ENCODE assay signal across 30 mouse cellular contexts in genomic region chr10:14131307-14131706, GRCm38 (mm10).
DNase-seq lines count a peak whose midpoint lies in the region; TF ChIP-seq lines count a peak whose summit lies in the region.
"Had no signal": no experiment of that assay in that cellular context is flagged by ENCODE, and none has a peak within 500 bp of the region (broad histone marks: within the 10 kb centered on the region; RNA-seq: fewer than 3 reads in every experiment).

No protein-coding gene starts in this region.

- no peaks in the 10 kb centered on the region for H3K9me3 ChIP-seq in midbrain, embryonic 10.5 days (replicated peaks)
- H3K9me3 ChIP-seq: embryonic facial prominence, embryonic 10.5 days; embryonic facial prominence, embryonic 15.5 days; forebrain, embryonic 12.5 days; heart, embryonic 13.5 days; hindbrain, embryonic 13.5 days; limb, embryonic 12.5 days; liver, embryonic 15.5 days; midbrain, embryonic 15.5 days; neural tube, embryonic 15.5 days had no signal

- TF ChIP-seq CTCF in gastrocnemius, adult 2 months (IDR thresholded peaks at IDR 0.05) = no peak
- no peak for TF ChIP-seq CTCF in layer of hippocampus, adult 2 months (conservative IDR thresholded peaks at IDR 0.05)

- 96% methylated on average over 13 of the region's 13 CpGs for WGBS in midbrain, embryonic 10.5 days

- no peaks in the 10 kb centered on the region for H3K4me1 ChIP-seq in midbrain, embryonic 10.5 days
- H3K4me1 ChIP-seq: embryonic facial prominence, embryonic 10.5 days; embryonic facial prominence, embryonic 15.5 days; forebrain, embryonic 12.5 days; heart, embryonic 13.5 days; hindbrain, embryonic 13.5 days; limb, embryonic 12.5 days; liver, embryonic 15.5 days; midbrain, embryonic 15.5 days; neural tube, embryonic 15.5 days had no signal

- no peaks in the 10 kb centered on the region for H3K27me3 ChIP-seq in midbrain, embryonic 10.5 days (ENCODE audit: low read depth, poor library complexity, severe bottlenecking)
- H3K27me3 ChIP-seq: embryonic facial prominence, embryonic 15.5 days; forebrain, embryonic 12.5 days; heart, embryonic 13.5 days; hindbrain, embryonic 13.5 days; limb, embryonic 12.5 days; liver, embryonic 15.5 days; midbrain, embryonic 15.5 days; neural tube, embryonic 15.5 days; Patski had no signal

- peak overlapping the region; percentile 48 for H3K4me3 ChIP-seq in gastrocnemius, adult 2 months
- H3K4me3 ChIP-seq in layer of hippocampus, adult 2 months = no peak overlapping the region
- no peak overlapping the region for H3K4me3 ChIP-seq in midbrain, embryonic 10.5 days
- H3K4me3 ChIP-seq: embryonic facial prominence, embryonic 10.5 days; embryonic facial prominence, embryonic 15.5 days; forebrain, embryonic 12.5 days; heart, embryonic 13.5 days; hindbrain, embryonic 13.5 days; limb, embryonic 12.5 days; liver, embryonic 15.5 days; midbrain, embryonic 15.5 days; neural tube, embryonic 15.5 days had no signal

- peaks cover 14% of the 10 kb centered on the region; the same call in 1 of the 2 replicates for H3K36me3 ChIP-seq in midbrain, embryonic 10.5 days
- H3K36me3 ChIP-seq: limb, embryonic 12.5 days; liver, embryonic 15.5 days had no signal

- H3K27ac ChIP-seq in gastrocnemius, adult 2 months = peak overlapping the region; percentile 69
- peak overlapping the region; percentile 53 for H3K27ac ChIP-seq in layer of hippocampus, adult 2 months
- H3K27ac ChIP-seq in midbrain, embryonic 10.5 days (replicated peaks) = no peak overlapping the region
- H3K27ac ChIP-seq: embryonic facial prominence, embryonic 10.5 days; embryonic facial prominence, embryonic 15.5 days; forebrain, embryonic 12.5 days; heart, embryonic 13.5 days; hindbrain, embryonic 13.5 days; limb, embryonic 12.5 days; liver, embryonic 15.5 days; midbrain, embryonic 15.5 days; neural tube, embryonic 15.5 days; stomach, postnatal 0 days had no signal

- intact Hi-C loops in gastrocnemius, adult 2 months (cut with DNase I) = no loop called here

- peak; percentile 43 for DNase-seq in gastrocnemius, adult 2 months
- DNase-seq in gastrocnemius, postnatal 4 days (ENCODE audit: low spot score in 2 of 2) = no peak
- no peak for DNase-seq in layer of hippocampus, adult 2 months (ENCODE audit: low spot score in 2 of 2)
- no peak for DNase-seq in layer of hippocampus, postnatal 10 days (ENCODE audit: low spot score in 2 of 2)
- DNase-seq in brain, adult 2 months (ENCODE audit: low read depth, low spot score) = peak; percentile 66
- DNase-seq in skeletal muscle tissue, adult 2 months (ENCODE audit: low read depth, low spot score) = peak; percentile 48
- no peak for DNase-seq in midbrain, embryonic 10.5 days (ENCODE audit: low spot score)
- DNase-seq: adrenal gland, postnatal 14 days; cerebellum, adult 2 months; cerebellum, postnatal 14 days; forebrain, postnatal 0 days; kidney, adult 9 months; kidney, postnatal 10 days; layer of hippocampus, adult 9-11 months; lung, embryonic 14.5 days; lung, postnatal 14 days; retina, postnatal 1 day; thymus, adult 2 months; thymus, postnatal 36 days had no signal

Comparison
In these comparisons a context has a peak if more than half of its experiments do, and no peak if none do; other contexts are left out.
1. DNase-seq: peak in gastrocnemius, adult 2 months (single experiment), brain, adult 2 months (single experiment) and skeletal muscle tissue, adult 2 months (single experiment); none in gastrocnemius, postnatal 4 days (0 of 2), layer of hippocampus, adult 2 months (0 of 2), layer of hippocampus, postnatal 10 days (0 of 2) and midbrain, embryonic 10.5 days (single experiment).